Mouse (Mus musculus): ENCODE results near the gene Amh. TPM values are rescaled to one million over a fixed set of nuclear protein-coding genes. Genes with fewer than 3 reads are reported as not detected.
"Not testable (repeated sequence)": the region's sequence is repeated elsewhere in the genome, so short reads cannot be mapped to it uniquely, and the experiment has no call there.

Amh gene
- polyA plus RNA-seq, 1 experiment from 2014 or later: not detected

DNA sequence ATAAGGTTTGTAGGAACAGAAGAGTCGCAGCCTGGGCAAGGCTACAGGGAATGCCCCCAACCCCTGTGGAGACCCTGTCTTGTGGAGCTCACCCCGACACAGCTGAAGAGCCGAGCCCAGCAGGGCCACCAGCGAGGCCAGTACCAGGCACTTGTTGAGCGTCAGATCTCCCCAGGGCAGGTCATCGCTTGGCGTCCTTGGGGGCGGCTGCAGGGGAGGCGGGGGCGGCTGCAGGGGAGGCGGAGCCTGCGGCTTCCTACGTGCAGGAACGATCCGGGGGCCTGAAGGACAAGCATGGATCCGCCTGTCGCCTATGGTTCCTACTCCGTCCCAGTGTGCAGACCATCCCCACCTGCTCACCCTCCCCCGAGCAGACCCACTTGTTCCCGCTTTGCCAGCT is 5.0 kb downstream of the Amh start:
- H3K4me2 ChIP-seq (replicated peaks): no peak overlapping the region; the same call in 1 of the 2 replicates
- H3K27ac ChIP-seq: no peak overlapping the region
- H3K9me3 ChIP-seq (ENCODE audit: control insufficient read depth, low read length): no peaks in the 10 kb centered on the region
- no peak for DNase-seq (ENCODE audit: low spot score)
- H3K4me3 ChIP-seq (replicated peaks; ENCODE audit: low read length): no peak overlapping the region
- ATAC-seq (ENCODE audit: low FRiP score): no peak
- WGBS: 3% methylated on average over 20 of the region's 20 CpGs
- H3K4me1 ChIP-seq (replicated peaks; ENCODE audit: control insufficient read depth, insufficient read depth, low read length): peaks cover 16% of the 10 kb centered on the region
- no peak overlapping the region for H3K9ac ChIP-seq
- peaks cover 18% of the 10 kb centered on the region for H3K27me3 ChIP-seq (ENCODE audit: control insufficient read depth, insufficient read depth, low read length)
- peaks cover 4% of the 10 kb centered on the region for H3K36me3 ChIP-seq (replicated peaks; ENCODE audit: control insufficient read depth, insufficient read depth)

DNA sequence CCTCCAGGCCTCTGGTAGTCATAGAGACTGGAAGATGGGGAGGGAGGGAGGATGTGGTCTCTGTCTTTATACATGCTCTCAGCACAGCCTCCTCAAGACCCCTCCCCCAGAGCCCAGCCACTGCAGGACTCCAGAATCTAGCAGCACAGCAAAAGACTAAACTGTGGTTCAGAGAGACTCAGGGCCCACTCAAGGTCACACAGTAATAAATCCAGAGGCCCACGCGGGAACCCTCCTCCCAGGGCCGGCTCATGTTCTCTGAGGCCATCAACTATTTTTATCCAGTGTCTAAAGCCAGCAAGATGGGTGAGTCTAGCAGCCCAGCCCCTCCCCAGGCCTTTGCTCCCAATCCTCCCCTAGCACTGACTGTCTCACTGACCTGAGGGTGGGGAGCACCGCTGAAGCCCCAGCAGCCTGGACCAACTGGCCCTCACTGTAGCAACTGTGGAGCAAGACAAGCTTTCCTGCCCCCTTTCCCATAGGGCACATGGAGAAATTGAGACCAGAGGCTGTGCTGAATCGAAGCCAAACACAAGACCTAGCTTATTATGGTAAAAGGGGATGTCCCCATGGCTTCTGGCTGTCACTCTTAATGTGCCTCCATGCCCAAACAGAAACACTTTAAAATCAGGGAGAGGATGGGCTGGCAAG is 7.5 kb downstream of the Amh start:
- DNase-seq (ENCODE audit: low spot score) (no peak), ATAC-seq (ENCODE audit: low FRiP score) (no peak)
- H3K4me2 ChIP-seq (replicated peaks): no peak overlapping the region
- H3K27ac ChIP-seq: no peak overlapping the region
- no peaks in the 10 kb centered on the region for H3K9me3 ChIP-seq (ENCODE audit: control insufficient read depth, low read length)
- peaks cover 18% of the 10 kb centered on the region for H3K27me3 ChIP-seq (ENCODE audit: control insufficient read depth, insufficient read depth, low read length)
- no peaks in the 10 kb centered on the region for H3K36me3 ChIP-seq (replicated peaks; ENCODE audit: control insufficient read depth, insufficient read depth)
- 63% methylated on average over 5 of the region's 5 CpGs for WGBS
- H3K4me3 ChIP-seq (replicated peaks; ENCODE audit: low read length): no peak overlapping the region
- H3K9ac ChIP-seq: no peak overlapping the region
- peaks cover 7% of the 10 kb centered on the region for H3K4me1 ChIP-seq (replicated peaks; ENCODE audit: control insufficient read depth, insufficient read depth, low read length)

DNA sequence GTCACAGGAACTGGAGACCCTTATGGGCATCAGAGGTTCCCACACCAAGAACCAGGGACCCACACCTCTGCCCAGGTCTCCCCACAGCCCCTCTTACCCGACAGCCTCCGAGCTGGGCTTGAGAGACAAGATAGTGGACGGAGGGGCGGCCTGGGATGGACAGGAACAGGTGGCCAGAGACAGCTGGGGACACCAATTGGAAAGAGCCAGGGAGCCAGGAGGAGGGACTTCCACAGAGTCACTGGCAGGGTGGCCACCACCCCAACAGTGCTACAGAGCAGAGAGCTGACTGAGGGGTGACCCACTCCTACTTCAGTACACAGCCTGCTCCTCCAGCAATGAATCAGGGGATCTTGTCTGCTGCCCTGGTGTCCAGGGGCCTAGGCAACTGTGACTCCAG is 8.3 kb downstream of the Amh start, which contains the start of gene Jsrp1:
Gene Jsrp1, minus strand, starts transcription at position 133 of the 400 bp plus-strand sequence.
- H3K4me1 ChIP-seq (replicated peaks; ENCODE audit: control insufficient read depth, insufficient read depth, low read length): no peaks in the 10 kb centered on the region; the same call in 1 of the 2 replicates
- H3K27ac ChIP-seq: no peak within 1 kb of the TSS
- DNase-seq (ENCODE audit: low spot score) (no peak), ATAC-seq (ENCODE audit: low FRiP score) (no peak)
- no peaks in the 10 kb centered on the region for H3K9me3 ChIP-seq (ENCODE audit: control insufficient read depth, low read length)
- no peak within 1 kb of the TSS for H3K4me3 ChIP-seq (replicated peaks; ENCODE audit: low read length)
- 78% methylated on average over 4 of the region's 4 CpGs for WGBS
- no peaks in the 10 kb centered on the region for H3K36me3 ChIP-seq (replicated peaks; ENCODE audit: control insufficient read depth, insufficient read depth)
- H3K9ac ChIP-seq: no peak within 1 kb of the TSS
- H3K4me2 ChIP-seq (replicated peaks): no peak within 1 kb of the TSS
- peaks cover 18% of the 10 kb centered on the region for H3K27me3 ChIP-seq (ENCODE audit: control insufficient read depth, insufficient read depth, low read length)

DNA sequence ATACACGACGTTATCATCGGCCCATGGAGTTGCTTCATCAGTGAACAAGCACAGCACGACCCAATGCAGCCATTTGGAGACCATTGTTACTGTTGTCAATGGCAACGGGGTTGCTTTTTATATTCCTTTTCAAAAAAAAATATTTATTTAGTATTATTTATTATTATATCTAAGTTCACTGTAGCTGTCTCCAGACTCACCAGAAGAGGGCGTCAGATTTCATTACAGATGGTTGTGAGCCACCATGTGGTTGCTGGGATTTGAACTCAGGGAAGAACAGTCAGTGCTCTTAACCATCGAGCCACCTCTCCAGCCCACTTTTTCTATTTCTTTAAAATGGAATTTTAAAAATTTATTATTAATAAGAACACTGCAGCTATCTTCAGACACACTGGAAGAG is 9.8 kb downstream of the Amh start:
- ATAC-seq (ENCODE audit: low FRiP score) (no peak), DNase-seq (ENCODE audit: low spot score) (no peak)
- 59% methylated on average over 7 of the region's 7 CpGs for WGBS
- Histone ChIP-seq H3K27me3 (ENCODE audit: control insufficient read depth, insufficient read depth, low read length) (peaks cover 7% of the 10 kb centered on the region), H3K9me3 (ENCODE audit: control insufficient read depth, low read length) (no peaks in the 10 kb centered on the region), H3K9ac (no peak overlapping the region), H3K36me3 (replicated peaks; ENCODE audit: control insufficient read depth, insufficient read depth) (no peaks in the 10 kb centered on the region), H3K27ac (no peak overlapping the region), H3K4me2 (replicated peaks) (no peak overlapping the region), H3K4me3 (replicated peaks; ENCODE audit: low read length) (no peak overlapping the region), H3K4me1 (replicated peaks; ENCODE audit: control insufficient read depth, insufficient read depth, low read length) (no peaks in the 10 kb centered on the region)

DNA sequence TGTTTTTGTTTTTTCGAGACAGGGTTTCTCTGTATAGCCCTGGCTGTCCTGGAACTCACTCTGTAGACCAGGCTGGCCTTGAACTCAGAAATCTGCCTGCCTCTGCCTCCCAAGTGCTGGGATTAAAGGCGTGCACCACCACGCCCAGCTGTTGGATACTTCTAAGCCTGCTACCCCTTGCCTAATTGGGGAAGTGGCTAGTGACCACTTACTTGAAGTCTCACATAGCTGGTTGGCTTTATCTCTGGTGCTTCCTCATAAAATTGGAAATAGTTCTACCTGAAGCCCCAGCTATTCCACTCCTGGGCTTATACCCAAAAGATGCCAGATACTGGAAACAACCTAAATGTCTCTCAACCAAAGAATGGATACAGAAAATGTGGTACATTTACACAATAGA is 11.3 kb downstream of the Amh start:
- not testable (repeated sequence) for H3K36me3 ChIP-seq (replicated peaks; ENCODE audit: control insufficient read depth, insufficient read depth); H3K4me1 ChIP-seq (replicated peaks; ENCODE audit: control insufficient read depth, insufficient read depth, low read length); ATAC-seq (ENCODE audit: low FRiP score); H3K9ac ChIP-seq; H3K27ac ChIP-seq; H3K27me3 ChIP-seq (ENCODE audit: control insufficient read depth, insufficient read depth, low read length); H3K4me3 ChIP-seq (replicated peaks; ENCODE audit: low read length); DNase-seq (ENCODE audit: low spot score); H3K9me3 ChIP-seq (ENCODE audit: control insufficient read depth, low read length); H3K4me2 ChIP-seq (replicated peaks)
- WGBS: 82% methylated on average over 3 of the region's 3 CpGs

DNA sequence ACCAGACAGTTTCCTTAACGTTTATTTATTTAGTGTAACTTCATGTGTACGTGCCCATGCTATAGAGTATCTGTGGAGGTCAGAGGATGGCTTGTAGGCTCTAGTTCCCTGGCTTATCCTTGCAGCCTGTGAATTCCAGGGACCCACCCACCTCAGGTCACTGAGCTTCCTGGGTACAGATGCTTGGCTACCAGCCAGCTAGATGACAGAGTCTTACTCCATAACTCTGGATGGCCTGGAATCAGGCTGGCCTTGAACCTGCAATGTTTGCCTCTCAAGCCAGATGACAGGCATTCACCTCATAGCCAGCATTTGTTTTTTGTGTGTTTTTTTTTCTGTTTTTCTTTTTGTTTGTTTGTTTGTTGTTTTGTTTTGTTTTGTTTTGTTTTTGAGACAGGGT is 12.1 kb downstream of the Amh start:
- Histone ChIP-seq H3K4me3 (replicated peaks; ENCODE audit: low read length) (no peak overlapping the region), H3K9ac (no peak overlapping the region), H3K27ac (no peak overlapping the region), H3K4me1 (replicated peaks; ENCODE audit: control insufficient read depth, insufficient read depth, low read length) (no peaks in the 10 kb centered on the region), H3K4me2 (replicated peaks) (no peak overlapping the region), H3K27me3 (ENCODE audit: control insufficient read depth, insufficient read depth, low read length) (no peaks in the 10 kb centered on the region), H3K36me3 (replicated peaks; ENCODE audit: control insufficient read depth, insufficient read depth) (no peaks in the 10 kb centered on the region), H3K9me3 (ENCODE audit: control insufficient read depth, low read length) (no peaks in the 10 kb centered on the region)
- DNase-seq (ENCODE audit: low spot score) (no peak), ATAC-seq (ENCODE audit: low FRiP score) (no peak)
- 80% methylated on average over 2 of the region's 2 CpGs for WGBS

DNA sequence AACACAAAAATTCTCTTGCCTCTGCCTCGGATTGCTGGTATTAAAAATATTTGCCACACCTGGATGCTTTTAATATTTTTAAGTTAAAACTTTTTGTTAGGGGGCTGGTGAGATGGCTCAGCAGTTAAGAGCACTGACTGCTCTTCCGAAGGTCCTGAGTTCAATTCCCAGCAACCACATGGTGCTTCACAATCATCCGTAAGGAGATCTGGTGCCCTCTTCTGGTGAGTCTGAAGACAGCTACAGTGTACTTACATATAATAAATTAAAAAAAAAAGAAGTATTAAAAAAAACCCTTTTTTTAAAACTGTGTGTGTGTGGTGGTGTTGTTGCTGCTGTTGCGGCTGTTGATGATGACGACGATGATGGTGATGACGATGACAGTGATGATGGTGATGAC is 12.9 kb downstream of the Amh start:
- H3K27ac ChIP-seq; H3K4me1 ChIP-seq (replicated peaks; ENCODE audit: control insufficient read depth, insufficient read depth, low read length); H3K9me3 ChIP-seq (ENCODE audit: control insufficient read depth, low read length); H3K4me2 ChIP-seq (replicated peaks); H3K9ac ChIP-seq; DNase-seq (ENCODE audit: low spot score); H3K4me3 ChIP-seq (replicated peaks; ENCODE audit: low read length); ATAC-seq (ENCODE audit: low FRiP score); H3K36me3 ChIP-seq (replicated peaks; ENCODE audit: control insufficient read depth, insufficient read depth); H3K27me3 ChIP-seq (ENCODE audit: control insufficient read depth, insufficient read depth, low read length): not testable (repeated sequence)
- 82% methylated on average over 7 of the region's 7 CpGs for WGBS

DNA sequence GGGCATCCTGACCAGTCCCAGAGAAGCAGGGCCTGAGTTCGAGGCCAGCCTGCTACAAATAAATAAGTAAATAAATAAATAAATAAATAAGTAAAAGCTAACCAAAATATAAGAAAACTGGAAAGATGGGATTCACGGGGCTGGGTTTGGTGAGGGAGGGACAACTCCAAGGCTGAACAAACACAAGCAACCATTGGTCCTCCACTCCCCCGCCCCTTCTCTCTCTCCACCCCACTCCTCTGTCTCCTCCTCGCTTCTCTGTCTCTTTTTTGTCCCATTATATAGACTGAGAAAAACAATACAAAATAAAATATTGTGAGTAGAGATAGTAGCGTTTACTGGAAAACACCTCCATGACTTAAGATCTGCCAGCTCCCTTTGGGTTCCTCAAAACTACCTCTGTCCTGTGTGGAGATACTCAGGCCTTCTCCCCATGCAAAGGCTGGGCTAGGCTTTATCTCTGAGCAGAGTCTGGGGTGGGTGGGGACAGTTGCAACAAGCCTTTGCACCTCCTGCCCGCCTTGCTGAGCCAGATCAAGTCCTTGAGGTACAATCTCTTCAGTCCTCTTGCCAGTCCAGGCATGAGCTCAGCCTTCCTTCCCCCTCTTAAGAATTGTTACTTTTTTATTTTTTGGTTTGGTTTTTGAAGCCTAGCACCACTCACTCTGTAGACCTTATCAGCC is 13.7 kb downstream of the Amh start:
- Histone ChIP-seq H3K4me3 (replicated peaks; ENCODE audit: low read length) (no peak overlapping the region), H3K9me3 (ENCODE audit: control insufficient read depth, low read length) (no peaks in the 10 kb centered on the region), H3K27me3 (ENCODE audit: control insufficient read depth, insufficient read depth, low read length) (no peaks in the 10 kb centered on the region), H3K36me3 (replicated peaks; ENCODE audit: control insufficient read depth, insufficient read depth) (no peaks in the 10 kb centered on the region), H3K9ac (no peak overlapping the region), H3K4me2 (replicated peaks) (no peak overlapping the region), H3K4me1 (replicated peaks; ENCODE audit: control insufficient read depth, insufficient read depth, low read length) (no peaks in the 10 kb centered on the region), H3K27ac (no peak overlapping the region)
- WGBS: 58% methylated on average over 6 of the region's 6 CpGs
- ATAC-seq (ENCODE audit: low FRiP score): no peak
- DNase-seq (ENCODE audit: low spot score): no peak

DNA sequence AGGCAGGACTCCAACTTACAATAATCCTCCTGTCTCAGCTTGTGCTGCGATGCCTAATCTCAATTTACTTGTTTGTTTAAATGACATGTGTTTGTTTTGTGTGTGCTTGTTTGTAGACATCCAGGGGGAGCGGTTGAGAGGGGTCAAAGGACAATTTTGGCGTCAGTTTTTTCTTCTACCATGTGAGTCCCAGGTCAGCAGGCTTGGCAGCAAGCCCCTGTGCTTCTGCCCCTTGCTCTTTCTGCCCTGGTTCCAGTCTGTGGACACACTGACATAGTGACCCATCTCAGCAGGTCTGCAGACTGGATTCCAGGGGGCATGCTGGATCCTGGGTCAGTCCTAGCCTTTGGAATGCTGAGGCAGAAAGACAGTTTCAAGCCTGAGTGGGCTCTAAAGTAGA is 14.4 kb downstream of the Amh start:
- H3K9ac ChIP-seq: no peak overlapping the region
- WGBS: 66% methylated on average over 3 of the region's 3 CpGs
- ATAC-seq (ENCODE audit: low FRiP score): no peak
- no peaks in the 10 kb centered on the region for H3K36me3 ChIP-seq (replicated peaks; ENCODE audit: control insufficient read depth, insufficient read depth)
- no peaks in the 10 kb centered on the region for H3K27me3 ChIP-seq (ENCODE audit: control insufficient read depth, insufficient read depth, low read length)
- H3K4me1 ChIP-seq (replicated peaks; ENCODE audit: control insufficient read depth, insufficient read depth, low read length): no peaks in the 10 kb centered on the region
- no peak overlapping the region for H3K4me2 ChIP-seq (replicated peaks)
- H3K4me3 ChIP-seq (replicated peaks; ENCODE audit: low read length): no peak overlapping the region
- H3K9me3 ChIP-seq (ENCODE audit: control insufficient read depth, low read length): no peaks in the 10 kb centered on the region
- no peak for DNase-seq (ENCODE audit: low spot score)
- no peak overlapping the region for H3K27ac ChIP-seq
